Mouse (Mus musculus): ENCODE results near the gene Rnf167.
A peak's percentile ranks its signal among the peaks of the same experiment; 100 is the strongest.

DNA sequence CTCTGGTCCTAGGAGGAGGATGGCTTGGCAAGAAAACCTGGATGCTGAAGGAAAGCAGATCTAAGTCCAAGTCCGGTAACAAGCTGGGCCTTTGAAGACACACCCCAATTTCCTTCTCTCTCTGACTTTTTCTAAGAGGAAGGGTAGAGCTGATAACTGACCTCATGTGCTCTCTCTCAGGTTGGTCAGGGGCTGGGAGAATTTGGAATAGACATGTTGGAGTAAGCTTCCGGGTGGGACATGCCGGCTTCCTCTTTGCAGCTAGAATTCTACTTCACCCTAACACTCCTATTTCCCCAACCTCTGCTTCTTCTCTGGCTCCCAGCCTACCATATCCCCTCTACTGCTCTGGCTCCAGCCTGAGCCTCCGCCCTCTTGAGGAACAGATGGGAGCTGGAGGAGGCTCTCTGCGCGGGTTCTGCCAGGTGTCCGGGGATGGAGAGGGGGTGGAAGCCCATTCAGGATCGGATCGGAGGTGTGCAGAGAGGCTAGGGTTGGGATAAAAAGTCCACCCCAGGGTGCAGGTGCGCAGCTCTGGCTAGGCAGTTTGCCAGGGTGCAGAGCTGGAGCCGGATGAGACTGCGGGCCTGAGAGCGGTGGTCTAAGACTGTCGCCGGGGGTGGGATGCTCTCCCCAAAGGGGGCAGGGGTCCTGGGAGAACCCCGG is 40.0 kb downstream of the Rnf167 start:
- TF ChIP-seq CTCF (IDR thresholded peaks at IDR 0.05), result peak; percentile 14; the same call in 1 of the 2 replicates
- no peak for TF ChIP-seq EP300 (IDR thresholded peaks at IDR 0.05)

All from lung, postnatal 0 days (tissue).